Mouse (Mus musculus): ENCODE results near the gene Stt3b.
"Not testable (repeated sequence)": the region's sequence is repeated elsewhere in the genome, so short reads cannot be mapped to it uniquely, and the experiment has no call there.

The Stt3b gene

DNA sequence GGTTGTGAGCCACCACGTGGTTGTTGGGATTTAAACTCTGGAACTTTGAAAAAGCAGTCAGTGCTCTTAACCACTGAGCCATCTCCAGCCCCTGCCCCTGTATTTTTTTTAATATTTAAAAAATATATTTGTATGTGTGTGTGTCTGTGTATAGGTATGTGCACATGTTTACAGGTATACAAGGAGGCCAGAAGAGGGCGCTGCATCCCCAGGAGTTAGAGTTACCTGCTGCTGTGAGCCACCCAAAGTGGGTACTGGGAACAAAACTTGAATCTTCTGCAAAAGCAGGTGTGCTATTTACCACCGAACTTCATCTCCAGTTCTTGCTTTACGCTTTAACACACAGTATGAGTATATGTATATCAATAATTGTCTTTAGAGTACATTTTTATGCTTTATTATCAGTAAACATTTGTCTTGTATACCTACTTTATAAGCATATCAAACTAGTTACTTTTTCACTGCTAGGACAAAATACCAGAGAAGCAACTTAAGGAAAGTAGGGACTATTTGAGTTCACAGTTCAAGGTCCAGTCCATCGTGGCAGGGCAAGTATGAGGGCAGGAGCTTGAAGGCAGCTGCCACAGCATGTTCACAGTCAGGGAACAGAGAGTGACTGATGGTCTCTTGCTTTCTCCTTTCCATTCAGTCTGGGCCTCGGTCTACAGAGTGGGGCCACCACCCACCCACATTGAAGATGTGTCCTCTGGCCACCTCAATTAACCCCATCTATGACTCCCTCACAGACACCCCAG, 8.6 kb upstream of the Stt3b start:
- DNase-seq (ENCODE audit: low read depth, low spot score) = peak; percentile 67

DNA sequence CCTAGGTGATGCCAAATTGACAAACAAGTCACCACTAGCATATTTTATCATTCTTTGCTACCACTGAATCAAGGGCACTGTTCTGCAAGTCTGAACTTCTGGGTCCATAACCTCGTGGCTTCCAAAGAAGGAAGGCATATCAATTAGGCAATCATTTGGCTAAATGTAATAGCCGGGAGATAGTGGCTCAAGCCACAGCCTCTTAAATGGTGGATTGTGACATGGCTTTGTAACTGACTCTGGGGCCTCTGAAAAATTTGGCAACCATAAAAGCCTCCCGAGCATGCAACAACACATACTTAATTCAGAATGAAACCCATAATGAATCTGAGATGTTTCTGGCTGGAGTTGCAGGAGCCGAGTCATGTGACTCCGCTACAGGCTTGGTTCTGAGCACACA, 6.8 kb upstream of the Stt3b start:
- no peak for DNase-seq (ENCODE audit: low read depth, low spot score)

DNA sequence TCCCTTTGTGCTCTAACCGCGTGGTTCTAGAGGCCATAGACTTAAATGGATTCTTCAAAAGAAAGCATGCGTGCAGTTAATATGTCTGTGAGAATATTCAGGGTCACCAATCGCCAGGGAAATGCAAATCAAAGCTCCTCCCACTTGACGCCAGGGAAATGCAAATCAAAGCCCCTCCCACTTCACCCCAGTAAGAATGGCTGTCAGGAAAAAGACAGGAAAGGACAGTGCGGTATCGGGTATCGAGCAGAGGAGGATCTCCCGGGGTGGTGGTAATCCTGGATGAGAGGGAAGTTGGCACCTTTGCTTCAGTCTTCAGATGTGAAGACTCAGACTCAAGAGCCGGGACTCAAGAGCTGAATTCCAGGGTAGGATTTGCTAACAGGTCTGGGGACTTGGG, 4.3 kb upstream of the Stt3b start:
- no peak for DNase-seq (ENCODE audit: low read depth, low spot score)

DNA sequence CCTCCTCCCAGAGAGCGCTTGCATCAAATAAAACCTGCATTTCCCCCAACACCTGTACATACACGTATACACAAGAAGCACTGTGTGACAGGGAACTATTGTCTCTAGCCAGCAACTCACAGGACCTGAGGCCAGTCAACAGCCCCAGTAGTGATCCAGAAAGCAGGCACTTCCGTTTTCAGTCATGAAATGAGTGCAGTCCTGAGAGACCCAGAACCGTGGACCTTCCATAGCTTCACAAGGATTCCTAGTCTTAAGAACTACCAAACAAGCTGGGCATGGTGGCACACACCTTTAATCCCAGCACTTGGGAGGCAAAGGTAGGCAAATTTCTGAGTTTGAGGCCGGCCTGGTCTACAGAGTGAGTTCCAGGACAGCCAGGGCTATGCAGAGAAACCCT, 3.6 kb upstream of the Stt3b start:
- DNase-seq (ENCODE audit: low read depth, low spot score) = no peak

DNA sequence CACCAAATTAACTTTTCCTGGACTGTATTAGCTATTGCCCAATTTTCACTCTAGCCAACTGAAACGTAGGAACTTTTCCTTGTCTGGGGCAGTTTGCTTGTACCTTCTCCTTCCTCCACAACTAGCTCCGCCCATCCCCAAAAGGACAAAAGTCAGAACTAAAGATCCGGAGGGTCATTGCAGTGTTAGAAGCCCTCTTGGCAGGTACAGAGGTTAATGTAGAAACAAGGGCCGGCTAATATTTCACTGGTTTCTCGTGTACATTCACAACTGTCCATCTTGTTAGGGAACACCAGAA, 951 bp upstream of the Stt3b start:
- peak; percentile 86 for DNase-seq (ENCODE audit: low read depth, low spot score)

DNA sequence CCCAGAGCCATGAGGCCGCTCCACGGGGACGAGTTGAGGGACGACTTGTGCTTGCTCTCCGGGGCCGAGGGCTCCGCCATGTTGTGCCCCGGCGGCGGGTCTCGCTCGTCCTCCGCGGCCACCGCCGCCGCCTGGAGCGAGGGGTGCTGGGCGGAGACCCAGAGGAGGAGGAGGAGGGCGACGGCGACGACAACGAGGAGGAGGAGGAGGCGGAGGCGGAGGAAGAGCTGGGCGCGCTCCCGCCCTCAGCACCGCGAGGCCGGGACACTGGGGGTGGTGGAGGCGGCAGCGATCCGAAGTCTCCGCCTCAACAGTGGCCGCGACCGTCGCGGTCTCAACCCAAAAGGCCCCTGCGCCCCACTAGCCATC, 260 bp downstream of the Stt3b start:
- DNase-seq (ENCODE audit: low read depth, low spot score) = peak; percentile 72

DNA sequence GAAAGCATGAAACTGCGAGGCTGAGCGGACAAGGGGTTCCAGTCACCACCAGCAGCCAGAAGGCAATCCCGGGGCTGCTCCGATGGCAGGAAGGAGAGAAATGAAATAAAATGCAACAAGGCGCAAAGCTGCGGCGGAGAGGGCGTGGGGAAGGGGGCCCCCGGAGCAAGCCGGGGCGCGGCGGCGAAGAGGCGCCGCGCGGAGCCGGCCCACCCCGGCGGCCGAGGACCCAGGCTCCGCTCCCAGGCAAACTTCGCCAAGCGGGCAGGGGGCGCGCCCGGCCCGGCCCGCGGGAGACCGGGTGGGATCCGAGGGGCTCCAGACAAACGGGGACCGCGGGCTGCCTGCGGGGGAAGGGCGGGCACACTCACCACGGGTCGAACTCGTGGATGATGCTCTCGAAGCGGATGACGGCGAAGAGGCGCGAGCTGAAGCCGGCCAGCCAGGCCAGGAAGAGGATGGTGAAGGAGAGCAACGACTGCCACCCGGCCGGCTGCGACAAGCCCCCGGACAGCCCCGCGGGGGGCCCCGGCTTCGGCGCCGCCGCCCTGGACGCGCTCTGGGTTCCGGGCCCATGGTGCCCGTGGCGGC, 745 bp downstream of the Stt3b start:
- peak; percentile 51 for DNase-seq (ENCODE audit: low read depth, low spot score)

DNA sequence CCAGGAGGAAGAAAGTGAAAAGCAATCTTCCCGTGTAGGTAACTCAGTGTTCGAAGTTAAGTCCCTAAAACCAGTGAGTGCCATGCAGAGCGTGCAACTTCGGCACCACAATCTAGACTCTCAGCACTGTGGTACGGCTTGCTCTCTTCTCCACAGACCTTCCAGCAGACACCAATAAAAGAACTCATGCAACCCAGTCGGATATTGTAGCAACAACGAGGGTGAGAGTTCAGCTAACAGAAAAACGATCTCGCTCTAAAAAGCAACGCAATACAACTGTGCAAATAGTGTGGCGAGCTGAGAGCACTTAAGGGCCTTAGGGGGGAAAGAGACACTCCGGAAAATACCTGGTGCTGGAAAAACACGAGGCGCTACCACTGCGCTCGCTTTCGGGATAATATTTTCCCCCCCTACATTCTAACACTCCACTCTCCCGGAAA, 1.3 kb downstream of the Stt3b start:
- peak; percentile 40 for DNase-seq (ENCODE audit: low read depth, low spot score)

DNA sequence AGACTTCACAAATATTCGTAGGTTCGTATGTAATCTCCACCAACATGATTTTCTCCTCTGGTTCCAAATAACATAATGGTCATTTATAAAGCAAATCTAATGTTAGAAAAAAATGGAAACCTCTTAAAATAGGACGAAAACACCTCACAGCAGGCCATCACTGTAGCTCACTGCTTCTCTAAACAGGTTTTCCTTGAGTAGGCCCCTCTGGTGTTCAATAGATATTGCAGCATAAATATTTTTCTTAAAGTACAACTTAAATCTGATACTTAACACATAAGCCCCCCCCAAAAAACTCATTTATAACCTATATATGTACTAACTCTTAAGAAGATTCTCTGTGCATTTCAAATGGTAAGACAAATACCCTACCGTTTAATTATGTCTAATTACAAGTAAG, 1.8 kb downstream of the Stt3b start:
- no peak for DNase-seq (ENCODE audit: low read depth, low spot score)

DNA sequence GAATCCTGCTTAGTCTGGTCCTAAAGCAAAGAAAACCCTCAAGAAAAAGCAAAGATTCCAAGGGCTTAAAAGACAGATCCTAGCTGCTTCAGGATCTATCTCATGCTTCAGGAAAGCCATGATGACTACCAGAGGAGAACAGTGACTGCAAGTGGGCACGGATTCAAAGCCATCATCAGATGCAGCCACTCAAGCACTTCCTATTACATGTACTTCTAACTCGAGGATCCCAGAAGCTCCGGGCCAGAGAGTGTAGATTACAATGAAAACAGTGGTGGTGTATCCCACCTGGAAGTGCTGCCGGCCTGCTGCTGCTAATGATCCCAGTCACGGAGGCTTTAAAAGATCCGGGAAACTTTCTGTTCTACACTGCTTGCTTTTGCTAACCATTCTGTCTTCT, 4.0 kb downstream of the Stt3b start:
- no peak for DNase-seq (ENCODE audit: low read depth, low spot score)

DNA sequence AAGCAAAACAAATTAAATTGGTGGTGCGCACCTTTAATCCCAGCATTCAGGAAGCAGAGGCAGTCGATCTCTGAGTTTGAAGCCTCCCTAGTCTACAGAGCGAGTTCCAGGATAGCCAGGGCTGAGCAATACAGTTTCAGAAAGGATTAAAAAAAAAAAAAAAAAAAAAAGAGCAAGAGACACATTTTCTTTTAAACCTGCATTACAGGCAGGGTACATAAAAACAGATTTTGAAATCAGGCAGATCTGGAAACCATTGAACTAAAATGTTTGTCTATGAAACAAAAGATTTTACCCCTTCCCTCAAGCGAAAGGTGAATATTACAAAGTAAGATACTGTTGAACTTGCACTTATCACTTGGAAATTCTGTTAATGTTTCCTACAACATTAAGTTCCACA, 6.1 kb downstream of the Stt3b start:
- no peak for DNase-seq (ENCODE audit: low read depth, low spot score)

DNA sequence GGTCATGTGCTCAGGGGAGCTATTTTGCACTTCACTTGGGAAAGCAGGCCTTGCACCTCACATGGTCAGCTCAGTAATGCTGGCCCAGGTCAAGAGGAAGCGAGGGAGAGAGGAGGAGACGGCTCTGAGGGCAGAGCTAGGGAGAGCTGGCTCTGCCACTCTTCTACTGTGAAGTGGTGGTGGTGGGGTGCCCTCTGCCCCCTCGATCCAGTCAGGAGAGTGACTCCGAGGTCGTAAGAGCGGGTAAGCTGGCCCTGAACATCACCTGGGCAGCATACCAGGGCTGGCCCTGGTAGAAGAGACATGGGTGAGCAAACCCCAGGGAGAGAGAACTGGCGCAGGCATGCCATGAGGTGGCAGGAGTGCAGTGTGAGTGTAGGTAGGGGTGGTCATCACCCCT, 8.6 kb downstream of the Stt3b start:
- no peak for DNase-seq (ENCODE audit: low read depth, low spot score)

DNA sequence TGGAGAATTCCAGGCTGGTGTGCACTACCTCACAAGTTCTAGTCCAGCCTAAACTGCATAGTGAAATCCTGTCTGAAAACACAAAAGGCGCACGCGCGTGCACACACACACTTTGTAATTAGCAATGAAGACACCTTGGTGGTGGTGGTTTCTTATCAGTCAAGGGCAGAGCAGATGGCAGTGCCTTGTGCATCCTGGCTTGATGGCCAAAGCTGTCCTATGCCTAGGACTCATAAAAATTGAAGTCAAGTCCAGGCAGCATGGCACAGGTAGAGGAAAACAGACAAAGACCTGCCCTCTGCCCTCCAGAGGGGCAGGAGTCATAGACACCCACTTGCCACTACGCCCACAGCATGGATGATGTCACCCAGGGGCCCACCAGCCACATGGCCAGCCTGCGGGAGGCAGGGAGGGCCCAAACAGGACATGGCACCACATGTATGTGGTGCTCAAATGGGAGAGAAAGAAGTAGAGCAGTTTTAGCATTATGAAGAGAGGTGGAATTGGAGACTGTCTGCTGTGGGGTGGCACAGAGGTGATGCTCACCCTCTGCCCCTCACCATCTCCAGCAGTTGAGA, 9.1 kb downstream of the Stt3b start:
- no peak for DNase-seq (ENCODE audit: low read depth, low spot score)

DNA sequence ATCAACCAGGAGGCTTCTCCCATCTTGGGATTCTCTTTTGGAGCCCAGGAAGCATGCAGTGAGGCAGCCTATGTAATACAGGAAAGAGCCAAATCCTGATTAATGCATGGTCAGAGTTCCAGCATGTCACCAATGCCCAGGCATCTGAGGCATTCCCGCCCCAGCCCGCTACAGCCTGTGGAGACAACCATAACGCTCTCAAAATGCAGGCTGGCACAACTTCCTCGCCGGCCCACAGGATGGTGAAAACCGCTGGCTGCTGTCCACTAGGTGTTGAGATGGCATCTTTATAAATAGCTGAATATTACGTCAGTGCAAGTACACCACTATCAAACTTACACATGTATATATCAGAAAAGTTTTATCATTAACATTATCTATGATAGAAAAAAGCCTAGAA, 13.5 kb downstream of the Stt3b start:
- DNase-seq (ENCODE audit: low read depth, low spot score) = no peak

DNA sequence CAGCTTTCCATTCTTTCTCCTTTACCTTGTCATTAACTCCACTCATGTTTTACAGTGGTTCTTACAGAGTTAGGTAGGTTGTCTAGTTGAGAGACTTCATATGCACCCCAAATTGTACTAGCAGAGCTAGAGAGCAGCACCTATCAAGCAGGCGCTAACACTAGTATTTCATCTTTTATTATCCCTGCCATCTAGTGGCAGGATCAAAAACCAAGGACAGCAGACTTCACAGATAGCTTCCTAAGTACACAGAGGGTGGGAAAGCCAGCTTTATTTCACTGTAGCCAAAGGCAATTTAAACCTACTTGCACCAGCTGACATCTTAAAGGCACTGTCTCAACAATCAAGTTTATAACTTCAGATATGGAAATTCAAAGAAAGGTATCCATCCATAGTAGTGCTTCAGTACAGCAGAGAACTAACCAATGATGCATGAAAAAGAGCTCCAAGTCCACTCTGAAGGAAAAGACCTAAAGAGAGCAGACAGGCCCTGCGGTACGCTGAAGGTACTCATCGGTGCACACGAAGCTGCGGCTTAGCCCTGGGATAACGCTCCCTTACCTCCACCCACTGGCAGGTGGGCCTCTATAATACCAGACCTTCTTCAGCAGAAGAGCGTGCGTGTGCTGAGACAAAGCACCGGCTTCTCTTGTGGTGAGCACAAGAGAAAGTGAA, 16.2 kb downstream of the Stt3b start:
- peak; percentile 48 for DNase-seq (ENCODE audit: low read depth, low spot score)

DNA sequence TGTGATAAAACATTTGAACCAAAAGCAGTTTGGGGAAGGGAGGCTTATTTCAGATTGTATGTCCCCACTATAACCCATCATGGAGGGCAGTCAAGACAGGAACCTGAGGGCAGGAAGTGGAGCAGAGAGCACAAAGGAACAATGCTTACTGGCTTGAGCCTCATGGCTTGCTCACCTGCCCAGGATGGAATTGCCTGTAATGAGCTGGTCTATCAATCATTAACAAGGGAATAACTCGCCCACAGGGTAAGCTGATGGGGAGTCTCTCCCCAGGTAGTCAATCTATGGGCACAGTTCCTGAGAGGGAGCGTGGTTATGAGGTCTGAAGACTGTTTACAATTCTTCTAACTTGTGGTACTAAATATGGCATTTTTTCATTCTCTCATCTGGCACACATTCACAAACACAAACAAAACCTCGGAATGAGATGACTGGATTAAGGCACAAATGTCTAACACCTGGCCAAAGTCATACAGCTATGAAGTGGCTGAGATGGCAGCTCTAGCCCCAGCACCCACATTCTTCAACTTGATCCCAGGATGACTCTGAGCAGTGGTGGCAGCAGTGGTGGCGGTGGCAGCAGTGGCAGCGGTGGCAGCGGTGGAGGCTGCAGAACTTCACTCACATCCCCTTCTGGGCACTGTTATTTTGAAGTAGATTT, 22.3 kb downstream of the Stt3b start:
- no peak for DNase-seq (ENCODE audit: low read depth, low spot score)

DNA sequence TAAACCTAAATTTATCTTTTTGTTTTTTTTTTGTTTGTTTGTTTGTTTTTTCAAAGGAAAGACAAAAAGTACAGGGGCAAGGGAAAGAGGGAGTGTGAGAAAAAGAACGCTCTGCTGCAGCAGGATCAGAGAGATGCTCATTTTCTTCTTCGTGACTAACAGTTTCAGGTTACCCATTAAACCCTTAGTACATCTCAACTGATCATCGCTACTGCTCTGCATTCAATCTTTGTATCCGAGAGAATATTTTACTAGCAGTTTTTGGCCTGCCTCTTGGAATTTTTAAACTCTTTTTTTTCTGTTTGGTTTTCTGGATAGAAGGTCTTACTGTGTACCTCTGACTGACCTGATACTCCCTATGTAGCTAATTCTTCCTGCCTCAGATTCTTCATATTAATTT, 25.8 kb downstream of the Stt3b start:
- DNase-seq (ENCODE audit: low read depth, low spot score) = no peak

DNA sequence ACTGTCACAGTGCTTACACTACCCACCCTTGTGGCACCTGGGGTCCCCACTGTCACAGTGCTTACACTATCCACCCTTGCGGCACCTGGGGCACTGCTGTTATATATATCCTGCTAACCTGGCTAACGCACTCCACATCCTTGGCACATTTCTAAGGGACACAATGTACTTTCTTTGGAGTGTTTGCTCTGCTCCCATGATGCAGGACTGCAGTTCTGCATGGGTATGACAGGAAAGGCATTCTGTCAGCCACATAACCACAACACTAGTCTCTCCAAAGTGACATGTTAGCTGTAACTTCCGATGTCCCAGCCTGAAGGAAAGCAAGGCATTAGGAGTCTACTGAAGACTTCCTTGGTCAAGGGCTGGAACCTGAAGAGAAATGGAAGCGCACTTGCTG, 26.8 kb downstream of the Stt3b start:
- no peak for DNase-seq (ENCODE audit: low read depth, low spot score)

DNA sequence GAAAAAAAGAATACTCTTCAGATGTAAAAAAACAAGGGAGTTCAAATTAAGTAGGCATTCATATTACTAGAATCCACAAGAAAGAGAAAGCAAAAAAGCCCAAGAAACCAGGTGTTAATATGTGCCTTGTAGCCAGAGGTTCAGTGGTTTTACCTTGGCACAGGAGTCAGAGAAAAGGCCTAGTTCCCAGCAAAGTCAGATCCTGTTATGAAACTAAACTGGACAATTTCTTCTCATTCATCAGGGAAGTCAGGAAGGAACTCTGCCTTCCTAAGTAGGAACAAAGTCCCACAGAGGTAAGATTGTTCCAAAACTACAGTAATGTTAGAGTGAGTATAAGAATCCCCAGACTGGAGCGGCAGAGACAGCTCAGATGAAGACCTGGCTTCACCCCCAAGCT, 31.6 kb downstream of the Stt3b start:
- no peak for DNase-seq (ENCODE audit: low read depth, low spot score)

DNA sequence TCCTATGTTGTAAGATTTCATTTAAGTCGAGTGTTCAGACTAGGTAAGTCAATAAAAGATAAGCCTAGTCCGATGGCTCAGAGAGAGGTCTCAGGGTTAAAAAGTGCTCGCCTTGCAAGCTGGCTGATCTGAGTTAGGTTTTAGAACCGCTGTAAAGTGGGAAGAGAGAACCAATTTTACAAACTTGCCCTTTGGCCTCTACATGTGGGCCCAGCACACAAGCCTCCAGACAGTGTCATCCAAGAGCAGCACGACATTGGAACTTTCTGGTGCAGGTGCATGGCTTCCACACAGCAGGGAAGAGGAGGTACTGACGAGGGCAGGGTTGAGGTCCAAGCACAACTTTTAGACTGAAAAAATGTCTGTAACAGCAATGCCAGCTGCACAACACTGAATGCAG, 35.4 kb downstream of the Stt3b start:
- DNase-seq (ENCODE audit: low read depth, low spot score) = no peak

DNA sequence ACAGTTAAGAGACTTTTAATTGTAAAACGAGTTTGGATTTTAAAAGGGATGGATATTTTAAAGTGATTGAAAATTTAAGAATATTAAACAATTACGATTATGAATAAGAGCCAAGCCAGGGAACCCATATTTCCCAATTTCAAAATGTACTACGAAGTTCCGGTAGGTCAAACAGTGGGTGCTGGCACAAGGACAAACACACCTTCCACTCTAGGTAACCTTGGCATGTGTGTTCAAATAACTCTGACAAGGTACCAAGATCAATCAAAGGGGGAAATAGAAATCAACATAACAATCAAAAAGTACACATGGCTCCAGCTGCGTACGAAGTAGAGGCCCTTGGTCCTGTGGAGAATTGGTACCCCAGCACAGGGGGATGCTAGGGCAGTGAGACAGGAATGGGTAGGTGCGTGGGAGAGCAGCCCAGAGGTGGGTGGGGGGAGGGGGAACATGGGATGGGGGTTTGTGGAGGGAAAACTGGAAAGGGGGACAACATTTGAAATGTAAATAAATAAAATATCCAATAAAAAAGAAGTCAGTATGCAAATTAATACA, 37.0 kb downstream of the Stt3b start:
- DNase-seq (ENCODE audit: low read depth, low spot score) = no peak

DNA sequence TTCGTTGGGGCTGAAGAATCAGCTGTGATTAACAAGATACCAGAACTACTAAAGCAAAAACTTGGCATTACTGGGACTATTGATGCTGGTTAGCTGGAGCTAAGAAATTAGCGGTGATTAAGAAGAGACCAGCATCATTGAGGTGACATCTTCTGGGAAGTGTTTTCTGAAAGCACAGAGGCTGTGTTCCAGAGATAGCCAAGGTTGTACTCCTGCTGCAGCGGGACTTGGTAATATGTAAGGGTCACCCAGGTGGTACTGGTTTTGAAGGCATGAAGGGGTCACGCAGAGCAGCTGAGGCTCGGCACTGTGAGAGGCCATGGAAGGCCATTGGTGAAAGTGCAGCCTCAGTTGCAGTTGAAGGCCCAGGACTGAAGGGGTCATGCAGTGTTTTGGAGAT, 37.8 kb downstream of the Stt3b start:
- not testable (repeated sequence) for DNase-seq (ENCODE audit: low read depth, low spot score)
